Mouse (Mus musculus) lung, postnatal 4 days (tissue): ENCODE measurements at regions not wholly inside any gene's neighbourhood (a gene's known extent, or its start where the extent isn't known, plus 50 kb on each side); places are given as distances from the start of the nearest gene placed in this dataset.

Experiments
- DNase-seq, 2 experiments: peaks; one replicate each; pipeline ENCODE4 v3.0.0; 2021

- DNase-seq, result peak in 1 of 2 experiments; percentile 39
Observed at GRCm38 (mm10) chr9:115548722-115549349, 238.6 kb upstream of the Stt3b start.

GRCm38 (mm10) chr9:115551080-115551479 lies 240.9 kb upstream of the Stt3b start:
- DNase-seq, result no peak

- no peak for DNase-seq
Observed at GRCm38 (mm10) chr9:115551501-115551900, 241.3 kb upstream of the Stt3b start.

GRCm38 (mm10) chr9:115558131-115558530 lies 247.9 kb upstream of the Stt3b start:
- DNase-seq, result no peak

- no peak for DNase-seq
Observed at GRCm38 (mm10) chr9:115559521-115559920, 249.3 kb upstream of the Stt3b start.

GRCm38 (mm10) chr9:115561207-115561606 lies 251.0 kb upstream of the Stt3b start:
- no peak for DNase-seq

- no peak for DNase-seq
Observed at GRCm38 (mm10) chr9:115562783-115563182, 252.6 kb upstream of the Stt3b start.

GRCm38 (mm10) chr9:115564366-115564765 lies 254.1 kb upstream of the Stt3b start:
- DNase-seq, result no peak

- peak in 1 of 2 experiments; percentile 32 for DNase-seq
Observed at GRCm38 (mm10) chr9:115568693-115569334, 258.6 kb upstream of the Stt3b start.

GRCm38 (mm10) chr9:115570998-115571397 lies 260.8 kb upstream of the Stt3b start:
- DNase-seq, result no peak

GRCm38 (mm10) chr9:115581116-115581515 lies 270.9 kb upstream of the Stt3b start:
- DNase-seq, result no peak

- no peak for DNase-seq
Observed at GRCm38 (mm10) chr9:115583548-115583947, 273.3 kb upstream of the Stt3b start.

- no peak for DNase-seq
Observed at GRCm38 (mm10) chr9:115584874-115585273, 274.7 kb upstream of the Stt3b start.

- DNase-seq, result no peak
Observed at GRCm38 (mm10) chr9:115592466-115592865, 282.2 kb upstream of the Stt3b start.

- no peak for DNase-seq
Observed at GRCm38 (mm10) chr9:115600228-115600627, 290.0 kb upstream of the Stt3b start.

- DNase-seq, result no peak
Observed at GRCm38 (mm10) chr9:115600826-115601225, 290.6 kb upstream of the Stt3b start.

GRCm38 (mm10) chr9:115602772-115603171 lies 292.6 kb upstream of the Stt3b start:
- no peak for DNase-seq

- no peak for DNase-seq
Observed at GRCm38 (mm10) chr9:115604450-115604849, 294.2 kb upstream of the Stt3b start.

- DNase-seq, result no peak
Observed at GRCm38 (mm10) chr9:115604968-115605682, 294.9 kb upstream of the Stt3b start.

GRCm38 (mm10) chr9:115607961-115608360 lies 297.7 kb upstream of the Stt3b start:
- DNase-seq, result no peak

- no peak for DNase-seq
Observed at GRCm38 (mm10) chr9:115608377-115608776, 298.2 kb upstream of the Stt3b start.

GRCm38 (mm10) chr9:115609904-115610303 lies 299.4 kb upstream of the Gadl1 start:
- DNase-seq, result no peak

GRCm38 (mm10) chr9:115611713-115612112 lies 297.5 kb upstream of the Gadl1 start:
- DNase-seq, result no peak

GRCm38 (mm10) chr9:115612908-115613307 lies 296.3 kb upstream of the Gadl1 start:
- DNase-seq, result no peak
